Mouse (Mus musculus): ENCODE measurements at regions not wholly inside any gene's neighbourhood (a gene's known extent, or its start where the extent isn't known, plus 50 kb on each side); places are given as distances from the start of the nearest gene placed in this dataset.
A peak's percentile ranks its signal among the peaks of the same experiment; 100 is the strongest.

DNA sequence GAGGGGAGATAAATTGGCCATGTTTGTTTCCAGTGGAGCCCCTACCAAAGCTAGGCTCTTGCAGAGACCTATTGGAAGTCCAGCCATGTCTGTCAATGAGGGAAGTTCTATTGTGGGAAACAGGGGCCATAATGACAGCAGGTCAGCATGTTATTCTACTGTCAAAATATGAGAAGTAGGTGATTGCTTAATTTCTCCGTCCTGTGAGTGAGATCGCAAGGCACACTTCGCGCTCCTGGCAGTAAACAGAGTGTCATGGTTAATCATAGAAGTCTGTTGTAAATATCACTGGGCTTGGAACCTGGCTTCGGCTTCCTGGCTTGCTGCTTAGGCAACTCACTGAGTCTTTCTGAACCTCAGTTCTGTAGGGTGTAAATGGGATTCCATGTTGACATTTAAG, 72.5 kb upstream of the Ccdc122 start:
- no peaks in the 10 kb centered on the region for H3K4me1 ChIP-seq (replicated peaks; ENCODE audit: control insufficient read depth, insufficient read depth, low read length)
- WGBS: 91% methylated on average over 5 of the region's 5 CpGs
- ATAC-seq (ENCODE audit: low FRiP score) (no peak), DNase-seq (ENCODE audit: low spot score) (no peak)
- no peaks in the 10 kb centered on the region for H3K36me3 ChIP-seq (replicated peaks; ENCODE audit: control insufficient read depth, insufficient read depth)
- no peak overlapping the region for H3K9ac ChIP-seq
- H3K4me2 ChIP-seq (replicated peaks): no peak overlapping the region
- no peaks in the 10 kb centered on the region for H3K27me3 ChIP-seq (ENCODE audit: control insufficient read depth, insufficient read depth, low read length)
- H3K9me3 ChIP-seq (ENCODE audit: control insufficient read depth, low read length): no peaks in the 10 kb centered on the region
- H3K4me3 ChIP-seq (replicated peaks; ENCODE audit: low read length): no peak overlapping the region
- H3K27ac ChIP-seq: no peak overlapping the region

DNA sequence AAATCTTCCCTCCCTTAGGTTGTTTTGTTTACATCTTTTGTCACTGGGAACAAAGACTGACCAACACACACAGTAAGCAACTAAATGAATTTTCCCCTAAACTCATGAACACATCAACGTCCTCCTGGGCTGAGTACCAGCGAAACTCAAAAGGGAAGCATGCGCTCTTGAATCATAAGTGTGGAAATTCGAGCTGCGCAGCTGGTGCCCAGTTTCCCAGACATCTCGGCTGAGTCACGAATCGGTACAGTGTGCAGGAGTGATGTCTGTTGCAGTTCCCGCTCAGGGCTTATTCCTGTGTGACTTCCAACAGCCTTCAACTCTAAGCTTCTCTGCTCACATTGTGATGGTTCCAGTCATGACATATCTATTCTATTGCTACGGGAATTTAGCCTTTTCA, 77.7 kb upstream of the Ccdc122 start:
- no peak overlapping the region for H3K4me2 ChIP-seq (replicated peaks)
- DNase-seq (ENCODE audit: low spot score) (no peak), ATAC-seq (ENCODE audit: low FRiP score) (no peak)
- no peaks in the 10 kb centered on the region for H3K4me1 ChIP-seq (replicated peaks; ENCODE audit: control insufficient read depth, insufficient read depth, low read length)
- H3K4me3 ChIP-seq (replicated peaks; ENCODE audit: low read length): no peak overlapping the region
- no peaks in the 10 kb centered on the region for H3K9me3 ChIP-seq (ENCODE audit: control insufficient read depth, low read length)
- H3K36me3 ChIP-seq (replicated peaks; ENCODE audit: control insufficient read depth, insufficient read depth): no peaks in the 10 kb centered on the region
- no peak overlapping the region for H3K9ac ChIP-seq
- WGBS: 79% methylated on average over 10 of the region's 10 CpGs
- H3K27ac ChIP-seq: no peak overlapping the region
- H3K27me3 ChIP-seq (ENCODE audit: control insufficient read depth, insufficient read depth, low read length): no peaks in the 10 kb centered on the region

DNA sequence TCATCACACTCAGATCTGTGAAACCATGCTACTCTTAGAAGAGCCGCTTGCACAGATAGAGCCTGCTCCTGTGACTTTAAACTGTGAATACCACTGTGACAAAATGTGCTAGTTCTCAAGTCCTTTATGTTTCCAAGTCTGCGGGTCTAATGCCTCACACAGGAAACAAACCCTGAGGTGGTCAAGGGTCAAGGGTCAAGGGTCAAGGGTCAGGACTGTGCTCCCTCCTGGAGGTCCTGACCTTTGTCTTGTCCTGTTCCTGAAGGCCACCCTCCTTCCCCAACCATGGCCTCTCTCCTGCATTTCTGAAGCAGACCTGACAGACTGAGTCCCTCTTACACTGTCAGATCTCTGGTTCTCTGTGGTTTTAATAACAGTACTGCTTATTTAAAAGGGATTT, 79.4 kb upstream of the Ccdc122 start:
- no peak overlapping the region for H3K27ac ChIP-seq
- no peak for DNase-seq (ENCODE audit: low spot score)
- H3K4me2 ChIP-seq (replicated peaks): no peak overlapping the region
- no peak overlapping the region for H3K4me3 ChIP-seq (replicated peaks; ENCODE audit: low read length)
- no peaks in the 10 kb centered on the region for H3K9me3 ChIP-seq (ENCODE audit: control insufficient read depth, low read length)
- 47% methylated on average over 2 of the region's 2 CpGs for WGBS
- no peaks in the 10 kb centered on the region for H3K27me3 ChIP-seq (ENCODE audit: control insufficient read depth, insufficient read depth, low read length)
- H3K9ac ChIP-seq: no peak overlapping the region
- ATAC-seq (ENCODE audit: low FRiP score): no peak
- H3K36me3 ChIP-seq (replicated peaks; ENCODE audit: control insufficient read depth, insufficient read depth): no peaks in the 10 kb centered on the region
- no peaks in the 10 kb centered on the region for H3K4me1 ChIP-seq (replicated peaks; ENCODE audit: control insufficient read depth, insufficient read depth, low read length)

DNA sequence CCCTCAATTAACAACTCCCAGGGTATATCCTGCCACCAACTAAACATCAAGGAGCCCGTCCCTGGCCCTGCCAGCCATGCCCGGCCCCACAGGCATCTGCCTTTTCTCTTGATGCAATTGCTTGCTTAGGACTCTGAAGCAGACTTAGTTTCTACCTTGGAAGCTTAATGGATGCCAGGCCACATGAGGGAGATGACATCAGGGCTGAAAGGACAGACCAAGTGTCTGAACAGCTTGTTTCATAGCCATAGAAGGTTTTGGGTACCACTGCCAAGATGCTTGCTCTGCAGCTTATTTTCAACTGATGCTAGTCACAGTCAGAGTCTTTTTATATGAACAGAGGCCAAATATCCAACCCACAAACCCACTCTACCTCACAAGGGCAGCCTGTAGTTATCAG, 83.4 kb upstream of the Ccdc122 start:
- Histone ChIP-seq H3K4me2 (replicated peaks) (no peak overlapping the region), H3K4me1 (replicated peaks; ENCODE audit: control insufficient read depth, insufficient read depth, low read length) (peaks cover 12% of the 10 kb centered on the region; the same call in 1 of the 2 replicates), H3K4me3 (replicated peaks; ENCODE audit: low read length) (no peak overlapping the region), H3K9ac (no peak overlapping the region), H3K27me3 (ENCODE audit: control insufficient read depth, insufficient read depth, low read length) (no peaks in the 10 kb centered on the region), H3K9me3 (ENCODE audit: control insufficient read depth, low read length) (no peaks in the 10 kb centered on the region), H3K27ac (no peak overlapping the region), H3K36me3 (replicated peaks; ENCODE audit: control insufficient read depth, insufficient read depth) (no peaks in the 10 kb centered on the region)
- no peak for DNase-seq (ENCODE audit: low spot score)
- 89% methylated on average over 2 of the region's 2 CpGs for WGBS
- no peak for ATAC-seq (ENCODE audit: low FRiP score)

DNA sequence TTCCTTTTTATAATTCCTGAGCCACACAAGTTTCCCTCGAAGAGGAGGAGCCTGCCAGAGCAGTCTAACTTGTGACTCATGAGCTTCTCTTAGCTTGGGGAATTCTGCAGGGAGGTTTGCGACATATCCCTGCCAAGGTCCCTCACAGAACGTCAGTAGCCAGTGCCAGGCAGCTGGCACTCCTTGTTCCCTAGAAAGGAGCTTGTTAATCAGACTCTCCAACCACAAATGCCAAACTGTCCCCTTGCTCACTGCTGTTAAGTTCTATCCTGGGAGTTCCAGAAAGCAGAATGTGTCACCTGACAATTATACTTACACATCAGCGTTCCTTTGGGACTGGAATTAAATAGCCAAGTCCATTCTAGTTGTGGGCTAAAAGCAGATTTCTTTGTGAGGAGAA, 85.1 kb upstream of the Ccdc122 start:
- DNase-seq (ENCODE audit: low spot score) (no peak), ATAC-seq (ENCODE audit: low FRiP score) (no peak)
- Histone ChIP-seq H3K27ac (no peak overlapping the region), H3K4me3 (replicated peaks; ENCODE audit: low read length) (no peak overlapping the region), H3K27me3 (ENCODE audit: control insufficient read depth, insufficient read depth, low read length) (no peaks in the 10 kb centered on the region), H3K4me2 (replicated peaks) (no peak overlapping the region), H3K36me3 (replicated peaks; ENCODE audit: control insufficient read depth, insufficient read depth) (no peaks in the 10 kb centered on the region), H3K4me1 (replicated peaks; ENCODE audit: control insufficient read depth, insufficient read depth, low read length) (peaks cover 15% of the 10 kb centered on the region; the same call in 1 of the 2 replicates), H3K9ac (no peak overlapping the region), H3K9me3 (ENCODE audit: control insufficient read depth, low read length) (no peaks in the 10 kb centered on the region)
- 58% methylated on average over 4 of the region's 4 CpGs for WGBS

DNA sequence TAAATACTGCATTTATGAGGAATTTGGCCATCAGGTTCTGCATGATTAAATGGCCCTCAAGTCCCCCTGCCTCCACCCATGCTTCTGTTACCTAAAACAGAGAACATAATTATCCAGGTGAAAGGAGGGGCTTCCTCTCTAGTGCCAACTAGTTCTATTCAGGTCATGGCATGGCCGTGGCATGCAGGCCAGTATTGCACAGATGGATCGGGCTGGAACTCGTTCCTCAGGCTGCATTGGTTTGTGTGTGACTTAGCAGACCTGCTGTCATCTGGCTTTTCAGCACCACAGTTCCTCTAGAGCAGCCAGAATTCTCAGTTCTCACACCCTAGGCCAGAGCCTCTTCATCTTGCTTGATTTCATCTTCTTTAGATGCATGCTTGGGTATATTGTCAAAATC, 87.2 kb upstream of the Ccdc122 start:
- DNase-seq (ENCODE audit: low spot score): no peak
- Histone ChIP-seq H3K4me3 (replicated peaks; ENCODE audit: low read length) (no peak overlapping the region), H3K4me1 (replicated peaks; ENCODE audit: control insufficient read depth, insufficient read depth, low read length) (peaks cover 15% of the 10 kb centered on the region; the same call in 1 of the 2 replicates), H3K9ac (no peak overlapping the region), H3K36me3 (replicated peaks; ENCODE audit: control insufficient read depth, insufficient read depth) (no peaks in the 10 kb centered on the region), H3K27me3 (ENCODE audit: control insufficient read depth, insufficient read depth, low read length) (no peaks in the 10 kb centered on the region), H3K4me2 (replicated peaks) (no peak overlapping the region), H3K27ac (peak overlapping the region; percentile 70), H3K9me3 (ENCODE audit: control insufficient read depth, low read length) (no peaks in the 10 kb centered on the region)
- no peak for ATAC-seq (ENCODE audit: low FRiP score)
- WGBS: 87% methylated on average over 3 of the region's 3 CpGs

DNA sequence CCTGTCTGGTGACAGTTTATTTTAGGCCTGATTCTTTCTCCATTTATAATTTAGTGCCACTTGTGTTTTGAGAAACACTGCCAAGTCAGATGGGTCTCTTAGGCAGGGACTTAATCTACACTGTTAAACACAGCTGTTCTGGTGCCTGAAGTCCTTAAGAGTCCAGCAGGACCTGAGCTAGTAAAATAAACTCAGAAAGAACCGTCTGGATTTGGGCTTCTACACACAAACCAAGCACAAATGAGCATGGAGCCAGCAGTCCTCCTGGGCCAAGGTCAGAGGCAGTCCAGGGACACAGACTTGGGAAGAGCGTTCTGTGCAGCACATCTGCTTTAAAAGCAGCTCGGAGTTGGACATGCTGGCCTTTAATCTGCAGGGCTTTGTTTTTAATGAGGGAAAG, 87.6 kb upstream of the Ccdc122 start:
- WGBS: 54% methylated on average over 3 of the region's 3 CpGs
- H3K27me3 ChIP-seq (ENCODE audit: control insufficient read depth, insufficient read depth, low read length): no peaks in the 10 kb centered on the region
- peaks cover 15% of the 10 kb centered on the region; the same call in 1 of the 2 replicates for H3K4me1 ChIP-seq (replicated peaks; ENCODE audit: control insufficient read depth, insufficient read depth, low read length)
- no peak for DNase-seq (ENCODE audit: low spot score)
- H3K27ac ChIP-seq: peak overlapping the region; percentile 70
- no peaks in the 10 kb centered on the region for H3K9me3 ChIP-seq (ENCODE audit: control insufficient read depth, low read length)
- H3K4me3 ChIP-seq (replicated peaks; ENCODE audit: low read length): no peak overlapping the region
- H3K4me2 ChIP-seq (replicated peaks): no peak overlapping the region
- H3K36me3 ChIP-seq (replicated peaks; ENCODE audit: control insufficient read depth, insufficient read depth): no peaks in the 10 kb centered on the region
- ATAC-seq (ENCODE audit: low FRiP score): no peak
- H3K9ac ChIP-seq: no peak overlapping the region

DNA sequence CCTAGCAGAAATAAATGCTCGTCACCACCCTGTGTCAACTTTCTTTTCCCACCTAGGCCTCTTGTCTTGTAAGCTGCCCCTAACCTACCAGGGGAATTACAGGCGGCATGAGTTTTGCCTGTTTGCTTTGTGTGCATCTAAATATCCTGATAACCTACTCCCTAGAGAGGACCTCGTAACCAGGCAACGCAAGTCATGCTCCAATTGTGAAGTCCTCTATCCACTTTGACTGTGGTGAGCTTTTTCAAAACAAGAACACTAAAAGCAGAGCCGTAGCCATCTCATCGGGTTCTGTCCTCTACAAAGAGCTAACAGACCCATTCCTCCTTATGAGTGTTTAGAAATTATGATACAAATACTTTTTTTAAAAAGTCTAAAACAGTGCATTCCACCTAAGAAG, 88.1 kb upstream of the Ccdc122 start:
- Histone ChIP-seq H3K27me3 (ENCODE audit: control insufficient read depth, insufficient read depth, low read length) (no peaks in the 10 kb centered on the region), H3K36me3 (replicated peaks; ENCODE audit: control insufficient read depth, insufficient read depth) (no peaks in the 10 kb centered on the region), H3K9me3 (ENCODE audit: control insufficient read depth, low read length) (no peaks in the 10 kb centered on the region), H3K9ac (no peak overlapping the region), H3K4me3 (replicated peaks; ENCODE audit: low read length) (no peak overlapping the region), H3K27ac (peak overlapping the region; percentile 70; the same call in 1 of the 2 replicates), H3K4me2 (replicated peaks) (no peak overlapping the region), H3K4me1 (replicated peaks; ENCODE audit: control insufficient read depth, insufficient read depth, low read length) (peaks cover 15% of the 10 kb centered on the region; the same call in 1 of the 2 replicates)
- ATAC-seq (ENCODE audit: low FRiP score): no peak
- DNase-seq (ENCODE audit: low spot score): peak; percentile 40
- 39% methylated on average over 6 of the region's 6 CpGs for WGBS

DNA sequence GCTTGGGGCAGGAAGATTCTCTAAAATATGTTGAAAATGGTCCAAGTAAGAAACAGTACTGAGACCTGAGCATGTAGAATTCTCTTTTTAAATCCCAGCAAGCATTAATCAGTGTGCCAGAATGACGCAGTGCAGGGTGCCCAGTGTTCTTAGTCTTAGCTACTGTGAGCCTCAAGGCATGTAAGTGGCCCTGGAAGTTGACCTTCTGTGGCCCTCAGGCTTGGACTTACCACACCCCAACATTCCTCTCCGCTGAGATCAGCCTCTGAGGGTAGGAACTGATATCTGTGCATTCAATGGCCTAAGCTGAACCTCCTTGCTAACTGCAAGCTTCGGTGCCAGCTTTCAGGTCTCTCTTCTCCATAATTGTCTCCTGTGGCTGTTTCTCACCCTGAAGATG, 89.4 kb upstream of the Ccdc122 start:
- WGBS: 70% methylated on average over 3 of the region's 3 CpGs
- ATAC-seq (ENCODE audit: low FRiP score): no peak
- H3K9ac ChIP-seq: no peak overlapping the region

DNA sequence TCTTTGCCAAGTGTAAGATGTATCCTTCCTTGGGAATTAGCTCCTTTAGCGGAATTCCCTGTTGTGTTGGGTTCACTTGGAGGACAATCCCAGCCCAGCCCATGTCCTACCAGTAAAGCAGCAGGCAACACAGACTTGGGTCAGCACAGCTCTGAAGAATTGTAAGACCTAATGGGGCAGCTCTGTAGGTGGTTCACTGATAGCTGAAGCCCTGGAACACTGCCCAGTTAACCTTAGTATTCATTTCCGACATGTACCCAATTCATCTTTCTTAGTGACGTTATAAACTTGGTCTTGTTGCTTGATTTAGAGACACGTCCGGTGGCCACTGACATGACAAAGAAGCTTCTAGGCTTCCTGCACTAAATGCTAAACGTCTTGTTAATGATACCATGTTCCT, 90.9 kb upstream of the Ccdc122 start:
- H3K4me2 ChIP-seq (replicated peaks): no peak overlapping the region
- H3K4me3 ChIP-seq (replicated peaks; ENCODE audit: low read length): no peak overlapping the region
- 67% methylated on average over 6 of the region's 6 CpGs for WGBS
- H3K9ac ChIP-seq: no peak overlapping the region
- no peaks in the 10 kb centered on the region for H3K36me3 ChIP-seq (replicated peaks; ENCODE audit: control insufficient read depth, insufficient read depth)
- H3K4me1 ChIP-seq (replicated peaks; ENCODE audit: control insufficient read depth, insufficient read depth, low read length): peaks cover 15% of the 10 kb centered on the region; the same call in 1 of the 2 replicates
- ATAC-seq (ENCODE audit: low FRiP score) (no peak), DNase-seq (ENCODE audit: low spot score) (no peak)
- no peak overlapping the region for H3K27ac ChIP-seq
- H3K27me3 ChIP-seq (ENCODE audit: control insufficient read depth, insufficient read depth, low read length): no peaks in the 10 kb centered on the region
- no peaks in the 10 kb centered on the region for H3K9me3 ChIP-seq (ENCODE audit: control insufficient read depth, low read length)

More for the DNA sequence above, 89.4 kb upstream of the Ccdc122 start:
- no peak overlapping the region for H3K4me3 ChIP-seq (replicated peaks; ENCODE audit: low read length)
- no peaks in the 10 kb centered on the region for H3K27me3 ChIP-seq (ENCODE audit: control insufficient read depth, insufficient read depth, low read length)
- H3K27ac ChIP-seq: no peak overlapping the region
- H3K4me2 ChIP-seq (replicated peaks): no peak overlapping the region
- no peaks in the 10 kb centered on the region for H3K9me3 ChIP-seq (ENCODE audit: control insufficient read depth, low read length)
- no peaks in the 10 kb centered on the region for H3K36me3 ChIP-seq (replicated peaks; ENCODE audit: control insufficient read depth, insufficient read depth)
- H3K4me1 ChIP-seq (replicated peaks; ENCODE audit: control insufficient read depth, insufficient read depth, low read length): peaks cover 15% of the 10 kb centered on the region; the same call in 1 of the 2 replicates
- no peak for DNase-seq (ENCODE audit: low spot score)
